Mouse (Mus musculus): ENCODE data around the gene Tor3a. TPM values are rescaled to one million over a fixed set of nuclear protein-coding genes. Genes with fewer than 3 reads are reported as not detected.

Tor3a gene
- 10 to 100 TPM; 10.1 to 12.1 TPM for total RNA-seq (2021)
- long read RNA-seq, experiment 1, transcript Tor3a-201 (6 exons, 3,285 nt) = major isoform, 23 of 26 reads
- long read RNA-seq, experiment 1, partial matches to known transcripts = 1 of 26 reads
- long read RNA-seq, experiment 1, other reads (novel, unspliced or antisense) = 2 of 26 reads
- long read RNA-seq, experiment 2, transcript Tor3a-201 (6 exons, 3,285 nt) = major isoform, 31 of 34 reads
- long read RNA-seq, experiment 2, partial matches to known transcripts = 1 of 34 reads
- long read RNA-seq, experiment 2, other reads (novel, unspliced or antisense) = 2 of 34 reads

- peak; percentile 87 for DNase-seq
- intact Hi-C loops (cut with DNase I) = no loop called here
Observed at GRCm38 (mm10) chr1:156674195-156675000, at the start of gene Tor3a. Tor3a (minus strand) TSS chr1:156674356.

GRCm38 (mm10) chr1:156722089-156722488 is 47.9 kb upstream of the Tor3a start:
- intact Hi-C loops (cut with DNase I) = no loop called here

GRCm38 (mm10) chr1:156720046-156720445 is 45.9 kb upstream of the Tor3a start:
- no peak for DNase-seq
- intact Hi-C loops (cut with DNase I) = no loop called here

More at GRCm38 (mm10) chr1:156722089-156722488, 47.9 kb upstream of the Tor3a start:
- DNase-seq = no peak

GRCm38 (mm10) chr1:156718950-156719805 is 45.0 kb upstream of the Tor3a start, which contains the start of gene Fam20b:
Fam20b (minus strand) TSS chr1:156719086.
- DNase-seq = peak; percentile 98
- intact Hi-C loops (cut with DNase I) = no loop called here

GRCm38 (mm10) chr1:156718286-156718949 is 44.3 kb upstream of the Tor3a start:
- intact Hi-C loops (cut with DNase I) = no loop called here

GRCm38 (mm10) chr1:156717751-156718285 is 43.7 kb upstream of the Tor3a start:
- no peak for DNase-seq
- intact Hi-C loops (cut with DNase I) = no loop called here

More at GRCm38 (mm10) chr1:156718286-156718949, 44.3 kb upstream of the Tor3a start:
- peak in 1 of 2 experiments; percentile 67 for DNase-seq

GRCm38 (mm10) chr1:156716681-156717080 is 42.5 kb upstream of the Tor3a start:
- no peak for DNase-seq
- intact Hi-C loops (cut with DNase I) = no loop called here

GRCm38 (mm10) chr1:156710472-156711098 is 36.4 kb upstream of the Tor3a start:
- intact Hi-C loops (cut with DNase I) = no loop called here

GRCm38 (mm10) chr1:156708672-156709071 is 34.5 kb upstream of the Tor3a start:
- intact Hi-C loops (cut with DNase I) = no loop called here
- DNase-seq = no peak

More at GRCm38 (mm10) chr1:156710472-156711098, 36.4 kb upstream of the Tor3a start:
- DNase-seq = no peak

GRCm38 (mm10) chr1:156705696-156706285 is 31.6 kb upstream of the Tor3a start:
- intact Hi-C loops (cut with DNase I) = no loop called here
- DNase-seq = no peak

- DNase-seq = no peak
- intact Hi-C loops (cut with DNase I) = no loop called here
Observed at GRCm38 (mm10) chr1:156703444-156703843, 29.3 kb upstream of the Tor3a start.

GRCm38 (mm10) chr1:156702151-156702550 is 28.0 kb upstream of the Tor3a start:
- intact Hi-C loops (cut with DNase I) = no loop called here
- DNase-seq = no peak

GRCm38 (mm10) chr1:156686025-156686661 is 12.0 kb upstream of the Tor3a start:
- no peak for DNase-seq
- intact Hi-C loops (cut with DNase I) = no loop called here

GRCm38 (mm10) chr1:156679599-156679998 is 5.4 kb upstream of the Tor3a start:
- no peak for DNase-seq
- intact Hi-C loops (cut with DNase I) = no loop called here

GRCm38 (mm10) chr1:156677230-156677629 is 3.1 kb upstream of the Tor3a start:
- intact Hi-C loops (cut with DNase I) = loop anchor here (2.0 kb wide), 1 partner anchor 36 kb away; no protein-coding TSS in a partner anchor
- no peak for DNase-seq

- intact Hi-C loops (cut with DNase I) = loop anchor here (2.0 kb wide), 1 partner anchor 36 kb away; no protein-coding TSS in a partner anchor
- peak in 1 of 2 experiments; percentile 16 for DNase-seq
Observed at GRCm38 (mm10) chr1:156676596-156676995, 2.4 kb upstream of the Tor3a start.

GRCm38 (mm10) chr1:156676171-156676570 is 2.0 kb upstream of the Tor3a start:
- intact Hi-C loops (cut with DNase I) = loop anchor here (2.0 kb wide), 1 partner anchor 35 kb away; no protein-coding TSS in a partner anchor
- peak; percentile 70 to 77 for DNase-seq

Measured in heart, postnatal 14 days (tissue).